Mouse (Mus musculus) lung, postnatal 0 days (tissue): Measurements from ENCODE around the gene Sumo3.

Source experiments
- CTCF ChIP-seq: IDR thresholded peaks from 2 replicates; pipeline ENCODE4 v1.5.1; 2016; ENCODE audit warnings: antibody characterized with exemption, mild to moderate bottlenecking
- EP300 ChIP-seq: IDR thresholded peaks from 2 replicates; pipeline ENCODE4 v1.6.1; 2016; ENCODE audit warnings: antibody characterized with exemption, mild to moderate bottlenecking, control low read depth

DNA sequence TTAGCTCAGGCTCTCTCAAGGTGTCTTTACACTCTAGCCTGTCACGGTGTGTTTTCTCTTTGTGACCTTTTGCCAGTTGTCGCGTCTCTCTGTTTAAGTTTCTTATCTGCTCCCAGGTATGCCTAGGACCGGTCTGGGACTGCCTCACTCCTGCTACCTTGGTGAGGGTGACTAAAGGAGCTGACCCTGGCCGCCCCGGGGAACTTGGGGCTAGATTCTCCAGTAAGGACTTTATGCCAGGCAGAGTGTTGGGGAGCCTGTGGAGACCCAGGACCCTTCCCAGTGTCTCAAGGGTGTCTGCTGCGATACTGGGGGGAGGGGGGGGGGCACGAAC is 23.6 kb upstream of the Sumo3 start:
- no peak for TF ChIP-seq CTCF
- TF ChIP-seq EP300, result no peak
